Mouse (Mus musculus) neural tube, embryonic 15.5 days (tissue): ENCODE results near the gene Mcfd2. TPM values are rescaled to one million over a fixed set of nuclear protein-coding genes. Genes with fewer than 3 reads are reported as not detected.
A peak's percentile ranks its signal among the peaks of the same experiment; 100 is the strongest.

Experiments used
- ATAC-seq: fragments of 200-750 bp; cut with Nextera tagmentation; 2 replicates; pipeline ENCODE4 v1.8.0; 2017; ENCODE audit warnings: mild to moderate bottlenecking, moderate TSS enrichment, moderate library complexity; ENCODE audit not compliant: low FRiP score
- H3K27ac ChIP-seq: fragments of 300-500 bp; sonication (generic); replicated peaks from 2 replicates; pipeline ENCODE4 v1.5.1; 2015; ENCODE audit warnings: mild to moderate bottlenecking, inconsistent platforms
- H3K27me3 ChIP-seq: fragments of 300-500 bp; sonication (generic); replicated peaks from 2 replicates; pipeline ENCODE4 v1.6.1; 2015; ENCODE audit warnings: inconsistent platforms
- H3K36me3 ChIP-seq: fragments of 300-500 bp; sonication (generic); 2 replicates; pipeline ENCODE4 v1.6.1; 2015; ENCODE audit warnings: inconsistent platforms
- H3K4me1 ChIP-seq: fragments of 300-500 bp; sonication (generic); 2 replicates; pipeline ENCODE4 v1.6.1; 2015; ENCODE audit warnings: inconsistent platforms
- H3K4me2 ChIP-seq: fragments of 300-500 bp; sonication (generic); 2 replicates; pipeline ENCODE4 v1.6.1; 2015; ENCODE audit warnings: inconsistent platforms, mild to moderate bottlenecking, moderate library complexity
- H3K4me3 ChIP-seq: fragments of 300-500 bp; sonication (generic); replicated peaks from 2 replicates; pipeline ENCODE4 v1.5.1; 2015; ENCODE audit warnings: mild to moderate bottlenecking, inconsistent platforms
- H3K9ac ChIP-seq: fragments of 300-500 bp; sonication (generic); replicated peaks from 2 replicates; pipeline ENCODE4 v1.6.1; 2015; ENCODE audit warnings: mild to moderate bottlenecking, inconsistent platforms
- H3K9me3 ChIP-seq: fragments of 300-500 bp; sonication (generic); replicated peaks from 2 replicates; pipeline ENCODE4 v1.6.1; 2016; ENCODE audit warnings: inconsistent platforms
- WGBS: fragments of 180-500 bp; shearing (Covaris S2); methylation state at CpG from one replicate; pipeline ENCODE4 v1.1.7; 2015; ENCODE audit warnings: mixed read lengths; 5-methylcytosine and 5-hydroxymethylcytosine counted together
- polyA plus RNA-seq: library from polyadenylated mRNA; unstranded; fragments of >200 nt; fragmentation: Nextera tagmentation; extraction: Ambion mirVana; gene quantifications from 2 replicates; pipeline ENCODE4 v1.2.1, GENCODE M21; 2015

Gene Mcfd2
- 45.3 and 57.3 TPM in 2 replicates for polyA plus RNA-seq

DNA sequence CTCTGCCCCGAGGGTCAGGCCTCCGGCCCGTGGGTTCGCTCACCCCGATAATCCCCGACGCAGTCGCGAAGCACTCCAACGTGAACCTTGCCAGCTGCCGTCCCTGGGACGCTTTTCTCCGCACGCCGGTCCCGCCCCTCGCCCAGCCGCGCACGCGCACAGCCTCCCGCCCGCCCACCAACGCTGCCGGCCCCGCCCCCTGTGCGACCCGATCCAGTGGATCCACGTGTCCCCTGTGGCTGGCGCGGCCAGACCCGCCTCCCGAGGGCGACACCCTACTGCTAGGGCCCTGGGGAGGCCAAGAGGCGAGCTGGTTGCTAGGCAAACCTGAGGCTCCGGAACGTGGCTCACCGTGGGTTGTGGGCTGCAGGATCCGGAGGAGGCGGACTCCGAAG lies at the start of gene Mcfd2:
Gene Mcfd2 (minus strand): TSS at position 144 of the 395 bp plus-strand sequence.
- Histone ChIP-seq H3K4me3 (peak within 1 kb of the TSS; percentile 72), H3K27ac (peak within 1 kb of the TSS; percentile 76), H3K27me3 (no peaks in the 10 kb centered on the region), H3K9ac (peak within 1 kb of the TSS; percentile 91), H3K36me3 (peaks cover 24% of the 10 kb centered on the region), H3K4me2 (peak within 1 kb of the TSS; percentile 67), H3K4me1 (peaks cover 23% of the 10 kb centered on the region), H3K9me3 (0 out of 2 replicates have a peak, but pooled peaks cover 5% of the 10 kb centered on the region)
- under 1% methylated on average over 41 of the region's 41 CpGs for WGBS
- peak; percentile 90 for ATAC-seq

DNA sequence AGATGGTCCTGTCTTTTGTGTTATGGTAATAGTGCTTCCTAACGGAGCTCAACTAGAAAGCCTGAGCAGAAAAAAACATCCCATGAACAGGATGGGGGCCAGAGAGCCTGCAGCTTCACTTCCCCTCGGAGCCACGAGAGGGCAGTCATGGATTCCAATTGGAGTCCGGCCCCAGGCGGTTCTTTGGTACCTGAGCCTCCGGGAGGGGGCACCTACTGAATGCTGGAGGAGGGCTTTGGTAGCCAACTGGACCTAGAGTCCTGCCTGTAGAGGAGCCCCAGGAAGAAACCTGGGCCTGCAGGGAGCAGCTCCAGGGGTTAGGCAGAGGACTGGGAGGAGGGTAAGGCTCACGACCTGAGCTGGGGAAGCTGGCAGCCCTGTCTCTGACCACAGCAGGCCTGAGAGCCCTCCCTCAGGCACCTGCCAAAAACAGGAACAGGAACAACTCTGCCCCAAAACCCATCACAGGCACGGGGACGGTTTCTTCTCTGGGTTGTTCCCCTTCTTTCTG lies 49.3 kb upstream of the Mcfd2 start:
- Histone ChIP-seq H3K4me1 (peaks cover 12% of the 10 kb centered on the region), H3K9me3 (no peaks in the 10 kb centered on the region), H3K27me3 (no peaks in the 10 kb centered on the region; the same call in 1 of the 2 replicates), H3K27ac (no peak overlapping the region), H3K9ac (0 out of 2 replicates have a peak overlapping the region, but pooled peaks have one; percentile 14), H3K4me3 (no peak overlapping the region), H3K36me3 (no peaks in the 10 kb centered on the region), H3K4me2 (peak overlapping the region; percentile 38)
- peak; percentile 74 for ATAC-seq
- 12% methylated on average over 9 of the region's 9 CpGs for WGBS

DNA sequence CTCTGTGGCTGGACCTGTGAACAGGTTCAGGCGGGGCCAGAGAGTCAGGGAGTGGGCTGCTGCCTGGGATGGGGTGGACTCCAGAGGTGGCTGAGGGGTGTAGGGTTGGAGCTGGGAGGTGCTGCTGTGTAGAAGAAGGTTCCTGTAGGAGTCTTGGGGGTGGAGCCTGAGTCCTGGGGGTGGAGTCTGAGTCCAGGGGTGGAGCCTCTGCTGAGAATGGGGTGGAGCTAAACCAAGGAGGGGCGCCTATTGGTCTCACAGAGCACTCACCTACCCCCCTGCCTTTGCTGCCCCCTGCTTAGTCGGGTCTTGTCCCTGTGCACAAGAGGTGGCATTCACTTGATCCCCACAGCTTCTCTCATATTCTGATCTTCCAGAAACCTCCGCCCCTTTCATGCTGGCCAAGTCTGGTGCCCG lies 48.8 kb upstream of the Mcfd2 start:
- H3K4me2 ChIP-seq: peak overlapping the region; percentile 38; the same call in 1 of the 2 replicates
- peaks cover 12% of the 10 kb centered on the region for H3K4me1 ChIP-seq
- H3K9me3 ChIP-seq: no peaks in the 10 kb centered on the region
- no peak overlapping the region for H3K4me3 ChIP-seq
- no peak overlapping the region for H3K27ac ChIP-seq
- 72% methylated on average over 5 of the region's 5 CpGs for WGBS
- H3K27me3 ChIP-seq: no peaks in the 10 kb centered on the region; the same call in 1 of the 2 replicates
- no peaks in the 10 kb centered on the region for H3K36me3 ChIP-seq
- ATAC-seq: peak; percentile 48
- H3K9ac ChIP-seq: no peak overlapping the region

DNA sequence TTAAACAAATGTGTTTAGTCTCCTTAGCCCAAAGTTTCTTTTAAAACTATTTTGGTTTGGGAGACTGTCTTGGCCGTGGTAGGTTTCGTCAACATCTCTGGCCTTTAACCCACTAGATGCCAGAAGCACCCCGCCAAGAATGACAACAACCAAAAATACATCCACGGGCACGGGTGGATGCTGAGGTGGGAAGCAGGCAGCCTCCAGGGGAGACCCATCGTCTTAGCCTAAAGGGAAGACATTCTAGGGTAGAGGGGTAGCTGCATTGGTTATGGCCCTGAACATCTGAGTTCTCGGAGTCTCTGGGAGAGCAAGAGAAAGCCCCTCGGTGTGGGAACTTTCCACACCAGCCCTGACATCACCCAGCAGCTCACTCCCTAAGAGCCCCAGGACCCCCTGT lies 48.4 kb upstream of the Mcfd2 start:
- Histone ChIP-seq H3K9me3 (no peaks in the 10 kb centered on the region), H3K4me3 (no peak overlapping the region), H3K36me3 (0 out of 2 replicates have a peak, but pooled peaks cover 3% of the 10 kb centered on the region), H3K4me2 (no peak overlapping the region), H3K4me1 (peaks cover 12% of the 10 kb centered on the region), H3K27me3 (no peaks in the 10 kb centered on the region; the same call in 1 of the 2 replicates), H3K9ac (no peak overlapping the region), H3K27ac (no peak overlapping the region)
- 85% methylated on average over 8 of the region's 8 CpGs for WGBS
- ATAC-seq: no peak

DNA sequence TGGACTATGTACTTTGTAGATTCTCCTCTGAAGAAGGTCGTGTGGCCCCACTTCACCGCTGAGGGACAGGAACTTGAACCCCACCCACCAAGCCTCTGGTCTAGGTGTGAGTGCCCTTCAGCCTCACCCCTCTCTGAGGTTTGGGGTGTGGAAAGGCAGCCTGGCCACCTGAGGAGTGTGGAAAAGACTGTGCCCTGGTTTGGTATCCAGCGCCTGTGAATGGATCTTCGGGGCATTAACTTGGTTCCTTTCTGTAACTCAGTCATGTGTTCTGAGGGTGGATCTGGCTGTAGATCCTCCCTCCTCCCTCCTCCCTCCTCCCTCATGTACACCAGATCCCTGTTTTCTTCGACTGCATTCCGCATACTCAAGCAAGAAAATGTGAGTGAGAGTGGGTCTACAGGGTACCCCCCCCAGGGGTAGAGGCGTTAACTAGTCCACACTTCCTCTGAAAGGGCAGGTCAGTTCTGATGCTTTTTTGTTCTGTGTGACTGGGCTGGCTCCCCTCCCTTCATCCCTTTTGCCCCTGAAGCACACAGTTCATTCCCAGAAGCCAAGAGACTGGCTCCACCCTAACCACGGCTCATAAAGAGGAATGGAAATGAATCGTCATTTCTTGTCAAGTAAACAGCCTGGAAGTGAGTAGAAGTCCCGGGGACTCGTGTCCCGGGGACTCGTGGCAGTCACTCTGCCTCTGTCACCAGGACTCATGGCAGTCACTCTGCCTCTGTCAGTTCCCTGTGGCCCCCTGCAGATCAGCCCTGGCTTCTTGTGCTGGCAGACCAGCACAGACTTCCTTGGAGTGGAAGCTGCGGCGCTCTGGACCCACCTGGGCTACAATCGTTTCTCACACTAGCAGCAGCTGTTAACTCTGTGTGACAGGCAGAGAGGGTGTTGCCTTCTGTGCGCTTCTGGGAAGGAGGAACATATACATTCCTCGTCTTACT lies 47.5 kb upstream of the Mcfd2 start:
- peak overlapping the region; percentile 15; the same call in 1 of the 2 replicates for H3K4me2 ChIP-seq
- H3K27ac ChIP-seq: no peak overlapping the region
- peaks cover 12% of the 10 kb centered on the region for H3K4me1 ChIP-seq
- no peak overlapping the region for H3K9ac ChIP-seq
- H3K9me3 ChIP-seq: no peaks in the 10 kb centered on the region
- ATAC-seq: no peak
- no peaks in the 10 kb centered on the region; the same call in 1 of the 2 replicates for H3K27me3 ChIP-seq
- H3K36me3 ChIP-seq: 0 out of 2 replicates have a peak, but pooled peaks cover 3% of the 10 kb centered on the region
- 61% methylated on average over 18 of the region's 18 CpGs for WGBS
- no peak overlapping the region for H3K4me3 ChIP-seq

DNA sequence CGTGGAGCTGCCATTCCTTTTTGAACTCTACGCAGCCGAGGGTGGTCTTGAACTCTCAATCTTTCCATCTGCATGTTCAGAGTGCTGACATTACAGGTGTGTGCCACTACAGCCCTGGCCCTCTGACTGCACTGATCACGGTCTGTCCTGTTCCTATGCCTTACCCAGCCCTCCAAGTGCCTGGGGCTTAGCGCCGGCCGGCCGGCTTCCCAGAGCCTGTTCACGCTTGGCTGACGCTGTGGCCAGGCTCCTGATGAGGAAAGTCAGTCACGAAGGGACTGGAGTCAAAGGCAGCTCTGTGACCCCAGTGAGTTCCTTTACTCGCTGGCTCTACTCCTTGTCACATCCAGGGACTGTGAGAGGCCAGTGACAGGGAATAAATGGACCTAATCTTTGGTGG lies 46.6 kb upstream of the Mcfd2 start:
- H3K4me3 ChIP-seq: no peak overlapping the region
- 49% methylated on average over 12 of the region's 12 CpGs for WGBS
- ATAC-seq: no peak

DNA sequence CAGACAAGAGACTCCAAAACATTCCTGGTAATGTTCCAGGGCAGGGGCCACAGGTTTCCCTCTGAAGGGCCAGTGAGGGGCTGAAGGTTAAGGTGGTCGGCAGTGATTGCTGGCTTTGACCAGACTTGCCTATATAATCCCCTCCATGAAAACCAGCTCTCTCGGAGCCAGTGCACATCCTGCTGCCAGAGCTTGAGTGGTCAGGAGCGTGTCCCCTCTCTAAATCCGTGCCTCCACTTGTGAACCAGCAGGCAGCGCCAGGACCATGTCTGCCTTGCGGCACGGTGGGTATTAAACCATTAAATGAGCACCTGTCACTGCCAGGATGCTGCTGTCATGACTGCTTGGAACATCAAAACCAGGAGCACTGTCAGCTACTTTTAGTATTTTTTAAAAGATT lies 44.8 kb upstream of the Mcfd2 start:
- H3K4me2 ChIP-seq: no peak overlapping the region
- 88% methylated on average over 7 of the region's 7 CpGs for WGBS
- H3K36me3 ChIP-seq: 0 out of 2 replicates have a peak, but pooled peaks cover 3% of the 10 kb centered on the region

More for the DNA sequence above, 46.6 kb upstream of the Mcfd2 start:
- H3K4me2 ChIP-seq: no peak overlapping the region
- no peaks in the 10 kb centered on the region for H3K9me3 ChIP-seq
- no peak overlapping the region for H3K9ac ChIP-seq
- peaks cover 12% of the 10 kb centered on the region for H3K4me1 ChIP-seq
- no peaks in the 10 kb centered on the region; the same call in 1 of the 2 replicates for H3K27me3 ChIP-seq
- 0 out of 2 replicates have a peak, but pooled peaks cover 3% of the 10 kb centered on the region for H3K36me3 ChIP-seq
- no peak overlapping the region for H3K27ac ChIP-seq

DNA sequence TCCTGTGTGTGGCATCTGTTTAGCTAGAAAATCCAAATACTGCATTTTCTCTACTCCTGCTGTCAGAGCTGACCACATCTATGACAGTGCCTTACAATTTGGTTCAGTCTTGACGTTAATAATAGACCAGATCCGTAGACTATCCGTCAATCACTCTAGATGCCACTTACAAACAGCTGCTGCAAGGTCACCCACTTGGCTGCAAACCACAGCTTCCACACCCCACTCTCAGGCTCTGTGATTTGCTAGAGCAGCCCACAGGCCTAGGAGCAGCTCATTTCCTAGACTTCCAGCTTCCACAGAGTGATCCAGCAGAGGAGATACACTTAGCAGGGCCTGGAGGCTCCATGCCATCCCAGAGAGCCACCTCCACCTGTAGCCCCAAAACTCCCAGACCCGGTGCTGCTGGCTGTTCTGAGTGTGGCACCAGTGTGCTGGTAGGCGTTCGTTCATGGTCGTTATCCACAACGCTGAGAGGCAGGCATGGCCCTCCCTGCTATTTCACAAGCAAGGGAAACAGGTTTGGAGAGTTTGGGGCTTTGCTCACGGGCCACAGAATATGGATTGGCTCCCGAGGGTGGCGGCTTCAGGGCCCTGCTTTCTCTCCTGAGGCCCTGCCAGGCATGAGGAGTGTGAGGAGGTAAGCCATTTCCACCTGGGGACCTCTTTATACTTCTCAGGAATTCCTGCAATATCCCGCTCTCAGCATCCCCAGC lies 43.5 kb upstream of the Mcfd2 start:
- Histone ChIP-seq H3K27ac (no peak overlapping the region), H3K4me1 (peaks cover 7% of the 10 kb centered on the region), H3K36me3 (0 out of 2 replicates have a peak, but pooled peaks cover 3% of the 10 kb centered on the region), H3K4me2 (no peak overlapping the region), H3K27me3 (no peaks in the 10 kb centered on the region; the same call in 1 of the 2 replicates), H3K9ac (no peak overlapping the region), H3K9me3 (no peaks in the 10 kb centered on the region), H3K4me3 (no peak overlapping the region)
- no peak for ATAC-seq
- WGBS: 83% methylated on average over 12 of the region's 12 CpGs

More for the DNA sequence above, 44.8 kb upstream of the Mcfd2 start:
- Histone ChIP-seq H3K27ac (no peak overlapping the region), H3K27me3 (no peaks in the 10 kb centered on the region; the same call in 1 of the 2 replicates), H3K9ac (no peak overlapping the region), H3K4me3 (no peak overlapping the region), H3K9me3 (no peaks in the 10 kb centered on the region), H3K4me1 (peaks cover 12% of the 10 kb centered on the region)
- no peak for ATAC-seq

DNA sequence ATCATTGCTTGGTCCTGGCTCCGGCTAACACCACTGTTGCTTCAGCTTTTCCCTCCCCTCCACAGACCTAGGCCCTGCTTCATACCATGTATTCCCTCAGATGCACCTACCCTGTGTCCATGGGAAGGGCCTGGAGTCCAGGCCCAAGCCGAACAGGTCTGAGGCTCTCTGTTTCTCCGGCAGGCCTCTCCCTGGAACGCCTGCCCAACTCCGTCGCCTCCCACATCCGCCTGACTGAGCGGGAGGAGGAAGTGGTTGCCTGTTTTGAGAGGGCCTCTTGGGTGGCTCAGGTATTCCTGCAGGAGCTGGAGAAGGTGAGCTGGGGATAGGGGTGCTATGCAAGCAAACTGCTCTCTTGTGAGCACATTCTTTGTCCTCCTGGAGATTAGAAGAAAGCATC lies 41.0 kb upstream of the Mcfd2 start:
- no peak overlapping the region for H3K27ac ChIP-seq
- H3K9ac ChIP-seq: no peak overlapping the region
- H3K9me3 ChIP-seq: no peaks in the 10 kb centered on the region
- 86% methylated on average over 8 of the region's 8 CpGs for WGBS
- no peak overlapping the region for H3K4me3 ChIP-seq
- ATAC-seq: no peak
- no peaks in the 10 kb centered on the region for H3K27me3 ChIP-seq
- H3K4me2 ChIP-seq: no peak overlapping the region
- H3K36me3 ChIP-seq: 0 out of 2 replicates have a peak, but pooled peaks cover 3% of the 10 kb centered on the region
- H3K4me1 ChIP-seq: no peaks in the 10 kb centered on the region

DNA sequence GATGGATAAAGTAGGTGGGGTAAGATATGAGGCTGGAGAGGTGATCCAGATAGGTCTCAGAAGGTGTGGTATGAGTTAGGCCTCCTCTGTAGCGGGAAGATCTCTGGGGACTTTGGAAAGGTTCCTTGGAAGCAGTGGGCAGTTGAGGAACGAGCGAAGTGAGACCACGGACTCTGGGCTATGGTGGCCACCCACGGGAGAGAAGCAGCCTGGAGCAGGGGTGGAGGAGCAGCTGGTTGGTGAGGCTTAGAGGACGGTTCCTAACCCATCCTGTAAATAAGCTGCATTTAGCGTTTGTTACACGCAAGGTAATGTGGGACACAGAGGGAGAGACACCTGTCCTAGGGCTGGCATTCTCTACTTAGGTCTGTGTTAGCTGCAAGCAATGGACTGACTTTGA lies 39.3 kb upstream of the Mcfd2 start:
- 92% methylated on average over 8 of the region's 8 CpGs for WGBS
- Histone ChIP-seq H3K9me3 (no peaks in the 10 kb centered on the region), H3K4me3 (no peak overlapping the region), H3K4me2 (no peak overlapping the region), H3K9ac (no peak overlapping the region), H3K4me1 (no peaks in the 10 kb centered on the region), H3K27ac (no peak overlapping the region), H3K36me3 (0 out of 2 replicates have a peak, but pooled peaks cover 3% of the 10 kb centered on the region), H3K27me3 (no peaks in the 10 kb centered on the region)
- no peak for ATAC-seq
